Mouse (Mus musculus) heart, postnatal 10 days (tissue): Measurements from ENCODE around the gene Pkd1. TPM values are rescaled to one million over a fixed set of nuclear protein-coding genes. Genes with fewer than 3 reads are reported as not detected.

Source experiments
- DNase-seq, 2 experiments: peaks; one replicate each; pipeline ENCODE4 v3.0.0; 2021
- intact Hi-C: fragments of 180-260 bp; cut with DNase I; formaldehyde crosslinking; loops from one replicate; pipeline ENCODE4 v1.15.1; 2025
- total RNA-seq, 2 experiments: library from RNA; stranded (reverse); gene quantifications; 2 replicates each; pipeline ENCODE4 v1.2.3; 2021

The Pkd1 gene
- 10 to 100 TPM; 60.1 to 72.2 TPM for total RNA-seq

DNA sequence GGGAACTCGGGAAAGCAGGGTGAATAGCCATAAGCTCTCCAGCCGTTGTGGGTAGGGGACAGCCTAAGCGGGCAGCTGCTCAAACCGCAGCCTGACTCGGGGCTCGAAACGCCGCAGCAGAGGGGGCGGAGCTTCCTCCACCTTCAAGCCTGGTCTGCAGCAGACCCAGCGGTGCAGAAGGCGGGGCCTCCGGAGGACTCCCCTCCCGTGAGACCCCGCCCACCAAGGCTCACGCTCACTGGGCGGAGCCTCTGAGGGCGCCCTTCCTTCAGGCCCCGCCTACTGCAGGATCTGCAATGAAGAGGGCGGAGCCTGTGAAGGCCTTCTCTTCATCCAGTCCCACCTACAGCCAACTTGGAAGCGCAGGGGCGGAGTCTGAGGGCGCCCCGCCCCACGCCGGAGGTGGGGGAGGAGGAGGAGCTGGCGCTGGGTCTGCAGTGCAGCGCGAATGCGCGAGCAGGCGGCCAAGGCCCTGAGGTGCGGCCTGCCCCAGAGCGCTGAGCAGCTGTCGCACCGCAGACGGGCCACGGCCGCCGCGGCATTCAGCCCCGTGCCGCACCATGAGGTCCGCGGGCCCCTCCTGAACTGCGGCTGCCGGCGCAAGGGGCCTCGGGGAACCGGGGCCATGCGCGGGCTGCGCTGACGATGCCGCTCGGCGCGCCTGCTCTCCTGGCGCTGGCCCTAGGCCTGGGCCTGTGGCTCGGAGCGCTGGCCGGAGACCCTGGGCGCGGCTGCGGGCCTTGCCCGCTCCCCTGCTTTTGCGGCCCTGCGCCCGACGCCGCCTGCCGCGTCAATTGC is at the start of gene Pkd1:
Gene Pkd1, plus strand, starts transcription at position 217 of the 798 bp plus-strand sequence.
- intact Hi-C loops: loop anchor here (5.0 kb wide), 1 partner anchor 42 kb away; no protein-coding TSS in a partner anchor
- peak; percentile 99 to 100 for DNase-seq

DNA sequence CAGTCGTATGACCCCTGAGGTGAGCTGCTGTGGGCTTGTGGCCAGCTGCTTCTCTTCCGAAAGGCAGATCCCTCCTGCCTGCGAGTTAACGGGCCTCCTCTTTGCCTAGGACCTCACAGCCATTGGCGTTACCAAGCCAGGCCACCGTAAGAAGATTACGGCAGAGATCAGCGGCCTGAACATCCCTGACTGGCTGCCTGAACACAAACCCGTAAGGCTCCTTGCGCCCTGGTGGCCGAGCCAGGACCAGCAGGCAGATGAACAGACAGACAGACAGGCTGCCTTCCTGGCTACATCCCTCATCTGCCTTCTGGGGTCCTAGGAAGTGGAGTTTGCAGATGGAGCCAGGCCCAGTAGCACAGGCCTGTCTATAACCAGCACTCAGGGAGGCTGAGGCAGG is 47.4 kb upstream of the Pkd1 start:
- no peak for DNase-seq
- intact Hi-C loops: no loop called here

DNA sequence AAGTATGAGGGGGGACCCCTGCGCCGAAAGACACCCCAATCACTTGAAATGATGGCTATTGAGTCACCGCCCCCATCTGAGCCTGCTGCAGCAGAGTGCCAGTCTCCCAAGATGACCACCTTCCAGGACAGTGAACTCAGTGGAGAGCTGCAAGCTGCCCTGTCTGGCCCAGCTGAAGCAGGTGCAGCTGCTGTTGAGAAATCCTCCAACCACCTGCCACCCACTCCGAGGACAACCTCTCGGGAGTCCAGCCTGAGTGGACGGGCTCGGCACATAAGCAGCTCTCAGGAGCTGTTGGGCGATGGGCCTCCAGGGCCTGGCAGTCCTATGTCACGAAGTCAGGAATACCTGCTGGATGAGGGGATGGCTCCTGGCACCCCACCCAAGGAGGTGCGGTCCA is 45.5 kb upstream of the Pkd1 start:
- intact Hi-C loops: no loop called here
- DNase-seq: no peak

DNA sequence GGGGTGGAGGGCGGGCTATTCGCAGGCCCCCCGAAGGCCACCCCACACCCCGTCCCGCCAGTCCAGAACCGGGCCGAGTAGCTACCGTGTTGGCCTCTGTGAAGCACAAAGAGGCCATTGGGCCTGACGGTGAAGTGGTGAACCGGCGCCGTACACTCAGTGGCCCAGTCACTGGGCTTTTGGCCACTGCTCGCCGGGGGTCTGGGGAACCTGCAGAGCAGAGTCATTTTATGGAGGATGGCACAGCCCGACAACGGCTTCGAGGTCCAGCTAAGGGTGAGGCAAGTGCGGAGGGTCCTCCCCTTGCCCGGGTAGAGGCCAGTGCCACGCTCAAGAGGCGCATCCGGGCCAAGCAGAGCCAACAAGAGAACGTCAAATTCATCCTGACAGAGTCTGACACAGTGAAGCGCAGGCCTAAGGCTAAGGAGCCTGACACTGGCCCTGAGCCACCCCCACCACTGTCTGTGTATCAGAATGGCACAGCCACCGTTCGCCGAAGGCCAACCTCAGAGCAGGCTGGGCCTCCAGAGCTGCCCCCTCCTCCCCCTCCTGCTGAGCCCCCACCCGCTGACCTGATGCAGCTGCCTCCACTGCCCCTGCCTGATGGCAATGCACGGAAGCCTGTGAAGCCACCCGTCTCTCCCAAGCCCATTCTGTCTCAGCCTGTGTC is 44.2 kb upstream of the Pkd1 start:
- intact Hi-C loops: no loop called here
- no peak for DNase-seq

DNA sequence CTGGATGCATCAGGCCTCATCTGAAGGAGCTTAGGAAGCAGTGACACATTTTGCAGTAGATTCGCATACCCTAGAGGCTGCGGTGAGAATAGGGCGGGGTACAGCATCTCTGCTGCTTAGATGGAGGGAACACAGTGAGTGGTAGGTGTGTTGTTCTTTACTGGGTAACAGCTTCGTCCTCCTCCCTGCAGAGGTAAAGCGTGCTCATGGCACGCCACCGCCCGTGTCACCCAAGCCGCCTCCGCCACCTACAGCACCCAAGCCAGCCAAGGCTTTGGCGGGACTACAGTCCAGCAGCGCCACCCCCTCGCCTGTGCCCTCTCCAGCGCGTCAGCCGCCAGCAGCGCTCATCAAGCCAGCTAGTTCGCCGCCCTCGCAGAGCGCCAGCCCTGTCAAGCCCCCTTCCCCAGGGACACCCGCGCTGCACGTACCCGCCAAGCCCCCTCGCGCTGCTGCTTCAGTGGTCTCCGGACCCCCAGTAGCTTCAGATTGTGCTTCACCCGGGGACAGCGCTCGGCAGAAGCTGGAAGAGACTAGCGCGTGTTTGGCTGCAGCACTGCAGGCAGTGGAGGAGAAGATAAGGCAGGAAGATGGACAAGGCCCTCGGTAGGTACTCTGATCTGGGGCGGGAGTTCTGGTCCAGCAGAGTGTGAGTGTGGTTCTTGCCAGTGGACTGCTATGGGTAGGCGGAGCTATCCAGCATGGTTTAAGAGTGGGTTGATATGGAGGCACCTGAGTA is 43.1 kb upstream of the Pkd1 start:
- intact Hi-C loops: no loop called here
- peak; percentile 34 to 36 for DNase-seq

DNA sequence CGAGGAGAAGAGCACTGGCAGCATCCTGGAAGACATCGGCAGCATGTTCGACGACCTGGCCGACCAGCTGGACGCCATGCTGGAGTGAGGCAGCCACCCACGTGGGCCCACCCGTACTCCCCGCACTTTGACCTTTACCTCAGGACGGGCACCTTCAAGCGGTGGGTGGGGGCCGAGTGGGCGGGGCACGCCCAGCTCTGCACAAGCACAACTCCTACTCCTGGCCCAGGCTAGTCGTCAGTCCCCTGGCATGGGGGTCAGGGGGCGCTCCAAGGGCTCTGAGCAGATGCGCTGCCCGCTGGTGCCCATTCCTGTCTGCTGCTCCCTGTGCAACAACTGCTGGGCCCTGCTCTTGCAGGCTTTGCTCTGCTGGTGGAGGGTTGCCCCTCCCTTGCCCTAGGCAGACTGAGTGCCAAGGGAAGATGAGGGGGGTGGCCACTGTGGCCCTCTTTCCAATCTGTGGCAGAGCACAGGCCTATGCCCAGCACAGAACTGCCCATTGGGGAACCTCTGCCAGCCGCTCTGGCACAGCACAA is 42.4 kb upstream of the Pkd1 start:
- DNase-seq: no peak
- intact Hi-C loops: no loop called here

DNA sequence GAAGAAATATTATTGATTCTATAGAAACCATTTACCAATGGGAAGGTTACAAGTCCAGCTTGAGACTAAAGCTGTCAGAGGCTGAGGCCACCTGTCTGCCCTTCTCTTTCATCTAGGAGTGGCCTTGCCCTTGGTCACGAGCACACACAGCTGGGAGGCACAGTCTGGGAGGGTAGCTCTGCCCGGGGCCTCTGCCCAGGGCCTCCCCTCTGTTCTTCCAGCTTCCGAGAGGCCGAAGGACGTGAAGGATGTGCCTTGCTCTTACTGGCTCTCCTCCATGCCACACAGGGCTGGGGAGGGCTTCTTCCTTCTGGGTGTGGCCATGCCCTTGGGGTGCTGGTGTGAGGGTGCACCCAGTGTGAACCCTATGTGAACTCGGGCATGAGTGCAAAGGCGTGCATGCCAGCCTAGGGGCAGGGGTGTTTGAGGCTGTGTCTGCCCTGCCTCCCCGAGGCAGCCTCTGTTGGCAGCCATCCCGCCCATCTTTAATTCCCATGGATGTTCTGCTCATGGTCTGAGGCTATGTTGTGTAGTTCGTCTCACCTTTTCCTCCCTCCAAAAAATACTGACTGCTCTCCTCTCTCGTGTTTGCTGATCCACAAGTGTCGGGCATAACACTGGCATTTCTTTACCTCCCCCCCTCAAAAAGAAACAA is 41.7 kb upstream of the Pkd1 start:
- DNase-seq: no peak
- intact Hi-C loops: no loop called here

DNA sequence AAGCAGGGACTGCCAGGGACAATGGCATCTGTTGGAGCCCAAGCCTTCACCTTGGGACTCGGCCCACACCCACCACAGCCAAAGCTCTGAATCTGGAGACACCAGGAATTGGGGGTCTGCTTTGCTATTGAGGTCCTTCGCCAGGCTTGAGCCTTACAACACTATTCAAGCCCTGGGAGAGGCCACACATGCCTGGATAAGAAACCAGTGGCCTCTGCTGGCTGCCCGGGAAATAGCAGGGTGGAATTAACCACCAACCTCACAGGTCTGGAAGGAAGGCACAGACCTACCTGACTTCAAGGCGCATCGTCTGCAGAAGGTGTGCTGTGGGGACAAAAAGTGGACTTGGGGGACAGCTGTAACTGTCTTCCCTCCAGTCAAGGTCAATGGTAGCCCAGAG is 36.0 kb upstream of the Pkd1 start:
- peak; percentile 73 to 76 for DNase-seq
- intact Hi-C loops: loop anchor here (2.0 kb wide), 2 partner anchors 19 to 35 kb away; partner anchors contain the start of gene Mlst8

DNA sequence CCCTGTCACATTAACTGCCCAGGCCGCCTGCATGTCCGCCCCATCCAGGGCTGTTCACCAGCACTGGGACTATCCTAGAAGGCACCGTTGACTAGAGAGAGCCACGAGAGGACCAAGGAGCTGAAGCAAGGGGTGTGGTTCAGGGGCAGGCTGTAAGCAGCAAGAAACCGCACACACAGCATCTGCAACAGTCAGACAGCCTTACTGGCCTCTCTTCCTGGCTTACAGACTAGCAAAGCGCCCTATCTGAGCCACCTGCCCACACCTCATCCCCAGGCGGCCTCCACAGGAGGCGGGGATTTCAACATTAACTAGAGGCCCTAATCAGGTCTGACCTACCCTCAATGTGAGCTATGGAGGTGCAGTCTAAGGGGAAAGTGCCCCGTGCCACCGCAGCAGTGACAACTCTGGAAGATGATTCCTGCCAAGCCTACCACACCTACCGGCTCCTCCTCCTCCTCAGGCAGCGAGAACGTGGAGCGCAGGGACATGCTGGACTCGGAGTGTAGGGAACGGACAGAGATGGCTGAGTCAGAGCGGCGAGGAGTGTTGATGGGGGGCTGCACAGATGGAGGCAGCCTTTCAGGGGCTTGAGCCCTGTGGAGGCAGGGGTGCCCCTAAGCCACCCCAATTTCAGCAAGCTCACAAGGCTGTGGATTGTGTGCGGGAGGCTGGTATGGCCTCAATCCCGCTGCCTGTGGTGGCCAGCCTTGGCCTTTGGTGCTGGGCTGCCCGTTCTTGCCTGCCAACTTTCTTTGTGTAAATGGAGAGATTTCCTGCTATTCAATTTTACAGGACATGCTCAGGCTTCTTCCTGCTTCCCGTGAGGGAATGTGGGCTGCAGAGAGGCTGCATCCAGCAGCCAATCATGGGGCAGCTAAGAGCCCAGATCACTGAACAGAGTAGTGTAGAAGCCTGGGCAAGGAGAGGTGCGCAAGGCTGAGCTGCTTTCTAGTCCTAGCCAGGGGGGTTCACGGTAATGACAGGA is 35.1 kb upstream of the Pkd1 start:
- intact Hi-C loops: no loop called here
- peak; percentile 31 to 38 for DNase-seq

DNA sequence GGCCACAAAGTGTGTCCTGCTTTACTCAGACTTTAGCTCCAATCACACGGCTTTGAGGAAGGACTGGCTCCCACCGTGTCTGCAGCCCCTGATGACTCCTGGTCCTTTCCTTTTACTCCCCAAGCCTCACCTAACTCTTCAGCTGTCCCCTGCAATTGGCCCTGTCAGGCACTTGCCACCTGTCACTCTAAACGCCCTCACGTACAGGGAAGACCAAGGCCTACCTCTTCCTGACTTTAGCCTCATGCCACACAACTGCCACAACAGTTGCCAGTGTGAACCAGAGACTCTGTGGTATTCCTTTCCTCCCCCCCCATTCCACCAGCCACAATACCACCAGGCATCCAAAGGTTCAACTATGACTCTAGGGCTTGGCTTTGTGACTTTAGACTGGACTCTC is 29.2 kb upstream of the Pkd1 start:
- intact Hi-C loops: no loop called here

DNA sequence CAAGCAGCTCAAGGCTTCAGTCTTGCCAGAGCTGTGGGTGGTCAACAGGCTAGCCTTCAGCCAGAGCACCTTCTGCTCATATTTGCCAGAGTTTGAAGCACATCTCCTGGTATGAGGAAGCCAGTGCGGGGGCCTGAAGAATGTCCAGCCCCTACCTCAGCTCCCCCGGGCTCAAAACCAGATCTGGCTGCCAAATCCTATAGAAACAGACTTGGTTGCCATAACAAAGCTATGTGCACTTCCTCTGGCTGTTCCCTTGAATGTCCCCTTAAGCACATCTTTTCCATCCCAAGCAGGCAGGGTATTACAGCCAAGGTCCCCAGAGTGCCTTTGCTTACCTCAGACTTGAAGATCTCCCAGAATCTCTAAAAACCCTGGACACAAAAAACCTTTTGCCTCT is 24.9 kb upstream of the Pkd1 start:
- intact Hi-C loops: loop anchor here (5.0 kb wide), 1 partner anchor 42 kb away; no protein-coding TSS in a partner anchor
- DNase-seq: no peak

More for the DNA sequence above, 29.2 kb upstream of the Pkd1 start:
- DNase-seq: no peak

DNA sequence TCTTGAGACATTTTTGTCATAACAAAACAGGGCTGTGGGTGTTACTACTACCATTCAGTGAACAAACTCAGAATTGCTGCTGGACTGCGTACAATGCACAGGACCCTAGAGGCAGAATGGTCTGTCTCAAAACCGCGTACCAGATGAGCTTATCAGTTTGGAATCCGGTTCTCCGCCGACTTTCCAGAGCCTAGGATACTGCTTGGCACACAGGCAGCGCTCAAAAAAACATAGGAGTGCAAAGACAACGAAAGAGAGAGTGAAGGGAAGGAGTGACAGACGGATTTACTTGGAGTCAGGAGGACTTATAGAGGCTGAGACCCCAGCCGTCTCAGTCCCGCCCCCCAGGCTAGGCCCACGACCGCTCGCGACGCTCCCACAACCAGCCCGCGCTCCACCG is 22.3 kb upstream of the Pkd1 start:
- DNase-seq: no peak
- intact Hi-C loops: loop anchor here (5.0 kb wide), 1 partner anchor 45 kb away; no protein-coding TSS in a partner anchor

DNA sequence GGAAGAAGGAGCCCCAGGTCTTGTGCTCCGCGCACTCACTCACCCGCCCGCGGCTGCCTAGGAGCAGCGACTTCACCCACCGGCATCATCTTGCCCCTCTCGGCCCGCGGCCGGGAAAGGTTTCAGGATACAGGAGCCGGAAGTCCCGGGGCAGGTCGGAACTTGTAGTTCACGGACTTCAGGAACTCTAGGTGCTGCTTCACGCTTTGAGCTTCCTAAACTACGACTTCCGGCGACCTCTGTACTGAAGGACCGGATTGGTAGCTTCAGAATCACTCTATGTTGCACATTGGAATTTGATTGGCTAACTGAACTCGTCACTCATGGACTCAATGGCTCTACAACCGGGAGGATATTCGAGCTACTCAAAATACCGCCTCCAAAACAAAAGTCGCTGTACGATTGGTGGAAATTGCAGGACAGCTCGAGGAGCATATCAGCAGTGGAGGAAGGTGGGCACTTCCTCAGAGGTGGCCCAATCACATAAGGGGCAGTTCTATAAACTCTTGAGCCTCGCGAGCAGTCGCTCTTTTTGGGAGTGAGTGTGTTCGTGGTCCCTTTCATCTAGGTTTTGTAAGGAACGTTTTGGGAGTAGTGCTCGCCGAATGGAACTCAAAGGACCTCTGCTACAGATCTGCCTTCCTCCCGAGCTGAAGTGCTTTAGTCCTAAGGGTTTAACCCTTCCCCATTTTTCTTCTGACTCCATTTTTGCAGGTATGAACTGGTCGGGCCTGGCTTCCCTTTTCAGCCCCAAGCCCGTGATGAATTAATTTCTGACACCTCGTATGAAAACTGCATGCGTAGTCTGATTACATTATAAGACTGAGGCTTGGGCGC is 21.7 kb upstream of the Pkd1 start, which contains the start of gene Traf7:
Gene Traf7, minus strand, starts transcription at position 216 of the 837 bp plus-strand sequence.
- DNase-seq: peak; percentile 97 to 98
- intact Hi-C loops: loop anchor here (5.0 kb wide), 1 partner anchor 46 kb away; no protein-coding TSS in a partner anchor

DNA sequence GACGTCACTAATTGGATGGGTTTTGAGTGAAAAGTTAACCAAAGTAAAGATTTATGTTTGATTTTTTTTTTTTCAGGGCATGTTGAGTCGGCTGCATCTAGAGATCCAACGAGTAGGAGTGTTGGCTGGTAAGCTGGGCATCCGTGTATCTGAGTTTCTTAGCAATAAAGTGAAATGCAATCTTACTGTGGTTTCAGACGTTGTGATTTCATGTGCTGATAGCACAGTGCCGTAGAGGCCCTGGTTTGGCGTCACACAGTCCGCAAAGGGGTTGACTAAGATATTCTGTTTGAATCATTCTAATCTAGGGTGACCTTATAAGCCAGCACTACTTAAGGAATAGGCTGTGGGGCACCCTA is 21.1 kb upstream of the Pkd1 start:
- no peak for DNase-seq
- intact Hi-C loops: loop anchor here (5.0 kb wide), 1 partner anchor 46 kb away; no protein-coding TSS in a partner anchor

DNA sequence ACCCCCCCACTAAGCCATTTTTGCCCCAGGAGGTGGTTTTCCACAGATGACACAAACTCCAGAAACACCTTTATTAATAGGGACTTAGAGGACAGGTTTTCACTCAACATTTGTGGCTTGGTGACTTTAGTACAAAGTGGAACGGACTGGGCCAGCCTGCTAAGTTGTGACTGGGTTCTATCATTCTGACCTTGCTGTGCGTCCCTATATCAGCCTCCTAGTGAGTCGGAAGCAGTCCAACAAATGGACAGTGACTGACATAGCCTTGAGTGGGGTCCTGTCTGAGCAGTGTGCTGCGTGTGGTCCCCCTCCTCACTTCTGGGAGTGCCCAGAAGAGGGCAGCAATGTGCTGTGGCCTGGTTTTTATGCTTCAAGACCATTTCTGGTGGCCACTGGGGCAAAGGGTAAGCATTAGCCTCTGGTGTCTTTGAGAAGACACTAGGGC is 20.6 kb upstream of the Pkd1 start:
- intact Hi-C loops: loop anchor here (5.0 kb wide), 1 partner anchor 47 kb away; no protein-coding TSS in a partner anchor
- peak; percentile 61 to 80 for DNase-seq

DNA sequence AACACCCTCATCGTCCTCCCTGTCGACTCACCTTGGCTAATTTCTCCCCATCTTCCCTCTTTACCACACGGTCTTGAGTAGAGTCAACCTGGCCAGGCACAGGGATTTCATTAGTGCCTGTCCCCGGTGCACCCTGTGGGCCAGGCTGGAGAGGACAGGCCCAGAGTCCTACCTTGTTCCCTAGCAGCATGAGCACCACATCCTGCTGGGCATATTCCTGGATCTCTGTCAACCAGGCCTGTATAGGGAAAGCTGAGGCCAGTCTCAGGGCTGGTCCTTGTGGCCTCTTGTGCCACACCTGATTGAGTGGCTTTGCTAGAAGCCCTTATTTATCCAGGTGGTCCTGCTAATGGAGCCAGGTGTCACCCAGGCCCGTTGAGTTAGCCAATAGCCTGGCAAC is 19.8 kb upstream of the Pkd1 start:
- intact Hi-C loops: loop anchor here (5.0 kb wide), 1 partner anchor 48 kb away; no protein-coding TSS in a partner anchor
- no peak for DNase-seq

DNA sequence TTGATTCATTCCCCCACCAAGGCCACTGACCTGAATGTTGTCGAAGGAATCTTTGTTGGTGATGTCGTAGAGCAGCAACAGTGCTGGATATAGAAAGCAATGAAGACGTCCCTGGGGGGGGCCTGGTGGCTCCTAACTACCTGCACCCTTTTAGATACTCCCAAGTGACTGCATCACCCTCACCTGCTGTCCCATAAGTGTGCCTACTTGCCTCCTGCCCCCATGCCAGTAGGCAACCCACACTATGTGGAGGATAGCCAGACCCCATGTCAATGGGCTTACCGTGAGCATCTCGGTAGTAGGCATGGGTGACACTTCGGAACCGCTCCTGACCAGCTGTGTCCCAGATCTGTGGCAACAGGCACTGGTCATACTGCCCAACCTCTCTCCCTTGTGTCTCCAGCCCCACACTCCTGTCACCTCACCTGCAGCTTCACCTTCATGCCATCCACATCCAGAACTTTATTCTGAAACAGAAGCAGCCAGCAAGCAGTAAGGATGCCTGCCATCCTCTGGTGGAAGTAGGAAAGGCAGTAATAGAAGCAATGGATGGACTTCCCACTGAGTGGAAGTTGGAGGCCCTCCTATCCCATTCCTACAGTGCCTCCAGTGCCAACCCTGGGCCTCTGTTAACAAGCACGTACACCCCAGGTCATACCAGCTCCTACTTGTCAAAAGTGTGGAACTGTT is 19.1 kb upstream of the Pkd1 start:
- no peak for DNase-seq
- intact Hi-C loops: no loop called here
